Comparison of ENCODE assay signal across 8 mouse cellular contexts in genomic region chr11:97025721-97026344, GRCm38 (mm10). TPM values are rescaled to one million over a fixed set of nuclear protein-coding genes. Genes with fewer than 3 reads are reported as not detected.
DNase-seq lines count a peak whose midpoint lies in the region; ATAC-seq lines count a peak whose summit lies in the region.

No protein-coding gene starts in this region.

- no peak overlapping the region for H3K27ac ChIP-seq in hindbrain, embryonic 15.5 days (replicated peaks)

- peaks cover 33% of the 10 kb centered on the region for H3K4me1 ChIP-seq in hindbrain, embryonic 15.5 days (replicated peaks)

- peak; percentile 94 for DNase-seq in R1 (ENCODE audit: low read depth, low spot score)
- peak; percentile 88 to 92 for DNase-seq in cerebellum, postnatal 25 days
- peak; percentile 83 for DNase-seq in frontal cortex, postnatal 36 days (ENCODE audit: low spot score in 2 of 2)
- peak; percentile 78 for DNase-seq in layer of hippocampus, postnatal 36 days
- peak; percentile 90 to 93 for DNase-seq in lung, postnatal 4 days
- peak; percentile 90 for DNase-seq in retina, postnatal 1 day
- DNase-seq in urinary bladder, adult 2 months (ENCODE audit: low spot score), result peak; percentile 68

- peak overlapping the region; percentile 23 for H3K4me3 ChIP-seq in hindbrain, embryonic 15.5 days

- H3K4me2 ChIP-seq in hindbrain, embryonic 15.5 days, result peak overlapping the region; percentile 51

- WGBS in hindbrain, embryonic 15.5 days, result 2% methylated on average over 16 of the region's 17 CpGs

- ATAC-seq in hindbrain, embryonic 15.5 days (ENCODE audit: low FRiP score, low read depth), result peak; percentile 43; the same call in 1 of the 2 replicates

- no peaks in the 10 kb centered on the region for H3K36me3 ChIP-seq in hindbrain, embryonic 15.5 days

- no peaks in the 10 kb centered on the region for H3K9me3 ChIP-seq in hindbrain, embryonic 15.5 days

- 0 out of 2 replicates have a peak overlapping the region, but pooled peaks have one; percentile 10 for H3K9ac ChIP-seq in hindbrain, embryonic 15.5 days

- peaks cover 50% of the 10 kb centered on the region for H3K27me3 ChIP-seq in hindbrain, embryonic 15.5 days

RNA-seq across cellular contexts. Expression of gene Scrn2, which starts 3.9 kb away (rescaled TPM):
- 14.5 and 15.1 TPM in 2 replicates for polyA plus RNA-seq in hindbrain, embryonic 15.5 days (2015; fragmentation: Nextera tagmentation; extraction: Ambion mirVana)
- 1 to 10 TPM; 4.5 to 4.9 TPM for total RNA-seq in layer of hippocampus, postnatal 36 days (2021)
- 10.3 and 12.5 TPM in 2 replicates for polyA plus RNA-seq in urinary bladder, adult 2 months (2012; rRNA removed)

RNA-seq across cellular contexts. Expression of gene Sp6, which starts 12.6 kb away (rescaled TPM):
- 0.43 and 0.62 TPM in 2 replicates for polyA plus RNA-seq in hindbrain, embryonic 15.5 days (2015; fragmentation: Nextera tagmentation; extraction: Ambion mirVana)
- 1 to 10 TPM in 1 of 2 experiments, under 1 TPM in 1; 0.78 to 1.2 TPM for total RNA-seq in layer of hippocampus, postnatal 36 days (2021)
- 6.7 and 7.6 TPM in 2 replicates for polyA plus RNA-seq in urinary bladder, adult 2 months (2012; rRNA removed)

RNA-seq across cellular contexts. Expression of gene Lrrc46, which starts 15.4 kb away (rescaled TPM):
- 3.3 and 3.6 TPM in 2 replicates for polyA plus RNA-seq in hindbrain, embryonic 15.5 days (2015; fragmentation: Nextera tagmentation; extraction: Ambion mirVana)
- total RNA-seq in layer of hippocampus, postnatal 36 days (2021), result under 1 TPM; 0.76 to 0.85 TPM
- polyA plus RNA-seq in urinary bladder, adult 2 months (2012; rRNA removed), result 0.21 and 0.52 TPM in 2 replicates

RNA-seq across cellular contexts. Expression of gene Mrpl10, which starts 15.5 kb away (rescaled TPM):
- 62.2 and 63.9 TPM in 2 replicates for polyA plus RNA-seq in hindbrain, embryonic 15.5 days (2015; fragmentation: Nextera tagmentation; extraction: Ambion mirVana)
- total RNA-seq in layer of hippocampus, postnatal 36 days (2021), result 10 to 100 TPM; 74.8 to 75.4 TPM
- polyA plus RNA-seq in urinary bladder, adult 2 months (2012; rRNA removed), result 60.0 and 63.9 TPM in 2 replicates

RNA-seq across cellular contexts. Expression of gene Osbpl7, which starts 24.6 kb away (rescaled TPM):
- 12.1 and 12.2 TPM in 2 replicates for polyA plus RNA-seq in hindbrain, embryonic 15.5 days (2015; fragmentation: Nextera tagmentation; extraction: Ambion mirVana)
- total RNA-seq in layer of hippocampus, postnatal 36 days (2021), result 10 to 100 TPM; 16.0 to 16.9 TPM
- polyA plus RNA-seq in urinary bladder, adult 2 months (2012; rRNA removed), result 10.8 and 11.7 TPM in 2 replicates
